Mouse (Mus musculus): Measurements from ENCODE around the gene Ptprf. TPM values are rescaled to one million over a fixed set of nuclear protein-coding genes. Genes with fewer than 3 reads are reported as not detected.

Gene Ptprf
- polyA plus RNA-seq, 1 experiment from 2014 or later: 88.2 TPM

DNA sequence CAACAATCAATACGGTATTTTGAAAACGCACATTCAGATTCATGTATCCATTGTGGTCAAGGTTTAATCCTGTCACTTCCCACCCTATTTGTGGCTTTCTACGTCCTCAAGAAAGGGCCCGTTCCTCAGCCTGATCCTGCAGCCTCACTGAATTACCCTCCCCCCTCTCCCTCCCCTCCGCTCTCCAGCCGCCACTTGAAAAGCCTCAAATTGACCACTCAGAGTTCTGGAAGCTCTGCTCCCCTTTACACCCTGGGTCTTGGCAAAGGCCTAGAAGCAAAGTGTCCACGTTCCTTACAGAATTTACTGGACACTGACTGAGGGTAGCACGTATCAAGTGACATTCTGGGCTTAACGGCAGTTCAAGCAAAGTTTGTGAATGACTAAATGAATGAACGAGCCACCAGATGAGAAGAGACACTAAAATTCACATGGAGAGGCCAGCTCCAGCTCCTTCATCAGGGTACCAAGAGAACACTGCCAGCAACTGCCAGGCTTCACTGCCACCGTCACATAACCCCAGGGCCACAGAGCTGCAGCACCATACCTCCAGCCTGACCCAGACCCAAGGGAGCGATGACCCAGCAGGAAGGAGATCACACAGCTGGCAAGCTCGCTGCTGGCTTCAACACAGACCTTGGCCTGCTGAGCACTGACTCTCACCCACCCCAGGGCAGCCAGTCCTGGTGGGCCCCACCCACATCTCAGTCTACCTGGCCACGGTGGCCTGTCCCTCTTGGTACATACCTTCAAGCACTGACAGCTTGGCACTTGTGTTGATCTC, 22.6 kb downstream of the Ptprf start:
- Histone ChIP-seq H3K27me3 (replicated peaks; ENCODE audit: low read depth, poor library complexity, severe bottlenecking) (no peaks in the 10 kb centered on the region), H3K27ac (replicated peaks) (no peak overlapping the region), H3K9me3 (peaks cover 7% of the 10 kb centered on the region; the same call in 1 of the 2 replicates), H3K36me3 (replicated peaks) (peaks cover 100% of the 10 kb centered on the region), H3K4me1 (peaks cover 81% of the 10 kb centered on the region), H3K4me3 (no peak overlapping the region)
- no peak for DNase-seq (ENCODE audit: low spot score)
- 77% methylated on average over 14 of the region's 14 CpGs for WGBS

DNA sequence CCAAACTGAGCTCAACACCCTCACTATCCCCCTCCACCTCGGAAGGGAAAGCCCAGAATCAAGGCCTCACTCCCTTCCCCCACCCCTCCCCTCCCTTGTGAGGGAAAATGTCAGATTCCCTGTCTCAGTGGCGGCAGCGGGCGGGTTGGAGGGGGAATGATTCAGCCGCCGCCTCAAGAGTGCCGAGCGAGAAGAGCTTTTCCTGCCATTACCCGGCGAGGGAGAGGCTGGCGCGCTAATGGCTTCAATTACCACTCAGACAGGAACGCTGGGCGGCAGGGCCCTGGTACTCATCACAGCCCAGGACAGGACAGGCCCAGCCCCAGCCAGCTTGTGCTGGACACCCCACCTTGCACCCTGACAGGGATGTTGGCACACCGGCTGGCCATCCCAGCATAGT, 25.6 kb downstream of the Ptprf start:
- Histone ChIP-seq H3K4me3 (0 out of 2 replicates have a peak overlapping the region, but pooled peaks have one; percentile 19), H3K27ac (replicated peaks) (peak overlapping the region; percentile 64), H3K27me3 (replicated peaks; ENCODE audit: low read depth, poor library complexity, severe bottlenecking) (no peaks in the 10 kb centered on the region), H3K4me1 (peaks cover 83% of the 10 kb centered on the region), H3K36me3 (replicated peaks) (peaks cover 85% of the 10 kb centered on the region), H3K9me3 (no peaks in the 10 kb centered on the region)
- peak; percentile 70 for DNase-seq (ENCODE audit: low spot score)
- WGBS: 42% methylated on average over 15 of the region's 15 CpGs

- DNase-seq (ENCODE audit: low spot score): peak; percentile 79
- Histone ChIP-seq H3K9me3 (no peaks in the 10 kb centered on the region), H3K4me1 (peaks cover 74% of the 10 kb centered on the region), H3K36me3 (replicated peaks) (peaks cover 81% of the 10 kb centered on the region), H3K27ac (replicated peaks) (peak overlapping the region; percentile 86), H3K4me3 (peak overlapping the region; percentile 69), H3K27me3 (replicated peaks; ENCODE audit: low read depth, poor library complexity, severe bottlenecking) (no peaks in the 10 kb centered on the region)
- 41% methylated on average over 13 of the region's 13 CpGs for WGBS
Observed at GRCm38 (mm10) chr4:118261771-118262473, 29.3 kb downstream of the Ptprf start.

- WGBS: 23% methylated on average over 5 of the region's 5 CpGs
- H3K27ac ChIP-seq (replicated peaks): peak overlapping the region; percentile 86
- H3K4me1 ChIP-seq: peaks cover 70% of the 10 kb centered on the region
- no peaks in the 10 kb centered on the region for H3K9me3 ChIP-seq
- H3K27me3 ChIP-seq (replicated peaks; ENCODE audit: low read depth, poor library complexity, severe bottlenecking): no peaks in the 10 kb centered on the region
- H3K4me3 ChIP-seq: peak overlapping the region; percentile 69
- H3K36me3 ChIP-seq (replicated peaks): peaks cover 81% of the 10 kb centered on the region
- DNase-seq (ENCODE audit: low spot score): no peak
Observed at GRCm38 (mm10) chr4:118261291-118261690, 29.9 kb downstream of the Ptprf start.

- Histone ChIP-seq H3K4me1 (peaks cover 69% of the 10 kb centered on the region), H3K36me3 (replicated peaks) (peaks cover 81% of the 10 kb centered on the region), H3K9me3 (no peaks in the 10 kb centered on the region), H3K27me3 (replicated peaks; ENCODE audit: low read depth, poor library complexity, severe bottlenecking) (no peaks in the 10 kb centered on the region), H3K4me3 (peak overlapping the region; percentile 69), H3K27ac (replicated peaks) (peak overlapping the region; percentile 86)
- peak; percentile 84 for DNase-seq (ENCODE audit: low spot score)
- WGBS: under 1% methylated on average over 39 of the region's 39 CpGs
Observed at GRCm38 (mm10) chr4:118260551-118261267, 30.5 kb downstream of the Ptprf start.

- Histone ChIP-seq H3K4me3 (peak overlapping the region; percentile 69; the same call in 1 of the 2 replicates), H3K27ac (replicated peaks) (0 out of 2 replicates have a peak overlapping the region, but pooled peaks have one; percentile 3), H3K27me3 (replicated peaks; ENCODE audit: low read depth, poor library complexity, severe bottlenecking) (no peaks in the 10 kb centered on the region), H3K36me3 (replicated peaks) (peaks cover 81% of the 10 kb centered on the region), H3K9me3 (no peaks in the 10 kb centered on the region), H3K4me1 (peaks cover 61% of the 10 kb centered on the region)
- no peak for DNase-seq (ENCODE audit: low spot score)
- 84% methylated on average over 8 of the region's 8 CpGs for WGBS
Observed at GRCm38 (mm10) chr4:118259782-118260463, 31.3 kb downstream of the Ptprf start.

DNA sequence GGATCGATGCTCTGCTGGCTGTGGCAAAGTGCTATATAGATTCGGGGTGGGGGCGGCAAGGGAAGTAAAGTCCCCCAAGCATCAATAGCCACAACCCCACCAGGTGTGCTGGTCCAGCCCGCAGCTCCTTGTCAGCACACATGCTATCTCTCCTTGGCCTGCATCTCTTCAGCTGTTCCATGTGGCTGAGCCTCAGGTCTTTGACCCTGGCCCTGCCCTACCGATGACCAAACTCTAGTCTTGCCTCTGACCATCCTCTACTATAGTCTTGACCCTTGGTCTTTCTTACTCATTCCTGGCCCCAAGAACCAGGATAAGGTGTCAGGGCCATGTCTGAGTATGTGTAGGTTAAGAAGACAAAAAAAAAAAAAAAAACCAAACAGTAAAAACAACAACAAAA, 33.2 kb downstream of the Ptprf start:
- no peak overlapping the region for H3K27ac ChIP-seq (replicated peaks)
- DNase-seq (ENCODE audit: low spot score): no peak
- H3K4me1 ChIP-seq: peaks cover 48% of the 10 kb centered on the region
- H3K4me3 ChIP-seq: no peak overlapping the region
- 95% methylated on average over 5 of the region's 5 CpGs for whole genome bisulfite sequencing
- no peaks in the 10 kb centered on the region for H3K9me3 ChIP-seq
- H3K36me3 ChIP-seq (replicated peaks): peaks cover 79% of the 10 kb centered on the region
- no peaks in the 10 kb centered on the region for H3K27me3 ChIP-seq (replicated peaks; ENCODE audit: low read depth, poor library complexity, severe bottlenecking)

DNA sequence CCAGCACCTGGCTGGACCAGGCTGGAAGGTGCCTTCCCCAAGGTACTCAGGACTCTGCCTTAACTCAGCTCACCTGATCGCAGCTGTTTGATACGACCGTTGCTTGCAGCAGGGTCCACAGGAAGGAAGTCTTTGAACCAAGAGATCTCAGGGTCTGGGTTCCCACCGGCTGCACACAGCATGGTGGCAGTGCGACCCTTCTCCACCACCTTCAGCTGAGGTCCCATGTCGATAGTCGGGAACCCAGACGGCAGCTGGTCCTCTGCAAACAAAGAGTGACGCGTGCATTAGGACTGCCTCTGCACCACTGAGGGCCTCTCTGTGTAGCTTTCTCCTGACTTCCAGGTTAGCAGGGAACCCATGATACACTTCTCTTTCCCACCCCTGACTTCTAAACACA, 33.8 kb downstream of the Ptprf start:
- Histone ChIP-seq H3K9me3 (no peaks in the 10 kb centered on the region), H3K36me3 (replicated peaks) (peaks cover 80% of the 10 kb centered on the region), H3K27me3 (replicated peaks; ENCODE audit: low read depth, poor library complexity, severe bottlenecking) (no peaks in the 10 kb centered on the region), H3K27ac (replicated peaks) (0 out of 2 replicates have a peak overlapping the region, but pooled peaks have one; percentile 19), H3K4me3 (no peak overlapping the region), H3K4me1 (peaks cover 42% of the 10 kb centered on the region)
- no peak for DNase-seq (ENCODE audit: low spot score)
- 91% methylated on average over 10 of the region's 10 CpGs for WGBS

- Histone ChIP-seq H3K27me3 (replicated peaks; ENCODE audit: low read depth, poor library complexity, severe bottlenecking) (no peaks in the 10 kb centered on the region), H3K9me3 (no peaks in the 10 kb centered on the region), H3K36me3 (replicated peaks) (peaks cover 87% of the 10 kb centered on the region), H3K27ac (replicated peaks) (no peak overlapping the region), H3K4me3 (no peak overlapping the region), H3K4me1 (peaks cover 30% of the 10 kb centered on the region)
- 78% methylated on average over 12 of the region's 12 CpGs for WGBS
- no peak for DNase-seq (ENCODE audit: low spot score)
Observed at GRCm38 (mm10) chr4:118256217-118256616, 35.0 kb downstream of the Ptprf start.

GRCm38 (mm10) chr4:118254953-118255352, 36.3 kb downstream of the Ptprf start:
- Histone ChIP-seq H3K36me3 (replicated peaks) (peaks cover 98% of the 10 kb centered on the region), H3K27me3 (replicated peaks; ENCODE audit: low read depth, poor library complexity, severe bottlenecking) (no peaks in the 10 kb centered on the region), H3K4me3 (no peak overlapping the region), H3K27ac (replicated peaks) (no peak overlapping the region), H3K9me3 (no peaks in the 10 kb centered on the region), H3K4me1 (peaks cover 20% of the 10 kb centered on the region)
- DNase-seq (ENCODE audit: low spot score): no peak
- WGBS: 88% methylated on average over 5 of the region's 5 CpGs

DNA sequence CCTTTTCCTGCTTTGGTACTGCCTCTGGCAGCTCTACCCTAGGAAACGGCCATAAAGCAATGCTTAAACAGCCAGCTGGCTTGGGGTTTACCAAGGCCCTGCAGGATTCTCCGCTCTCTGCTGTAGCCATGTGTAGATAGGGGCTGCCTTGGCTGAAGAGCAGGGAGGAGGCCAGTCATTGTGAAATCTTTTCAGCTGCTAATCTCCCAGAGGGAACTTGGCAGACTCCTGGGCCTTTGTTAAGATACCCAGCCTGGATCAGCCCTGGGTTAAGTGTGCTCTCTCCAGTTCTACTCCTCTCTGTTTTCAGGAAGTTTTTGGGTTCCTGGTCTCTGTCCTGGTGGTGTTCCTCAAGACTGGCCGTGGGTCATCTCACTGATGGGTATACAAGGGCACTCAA, 43.9 kb downstream of the Ptprf start:
- DNase-seq (ENCODE audit: low spot score): no peak
- H3K36me3 ChIP-seq (replicated peaks): peaks cover 100% of the 10 kb centered on the region
- H3K27me3 ChIP-seq (replicated peaks; ENCODE audit: low read depth, poor library complexity, severe bottlenecking): no peaks in the 10 kb centered on the region
- 91% methylated on average over 3 of the region's 3 CpGs for WGBS
- H3K4me3 ChIP-seq: no peak overlapping the region
- peaks cover 18% of the 10 kb centered on the region for H3K4me1 ChIP-seq
- no peaks in the 10 kb centered on the region for H3K9me3 ChIP-seq
- H3K27ac ChIP-seq (replicated peaks): no peak overlapping the region

DNA sequence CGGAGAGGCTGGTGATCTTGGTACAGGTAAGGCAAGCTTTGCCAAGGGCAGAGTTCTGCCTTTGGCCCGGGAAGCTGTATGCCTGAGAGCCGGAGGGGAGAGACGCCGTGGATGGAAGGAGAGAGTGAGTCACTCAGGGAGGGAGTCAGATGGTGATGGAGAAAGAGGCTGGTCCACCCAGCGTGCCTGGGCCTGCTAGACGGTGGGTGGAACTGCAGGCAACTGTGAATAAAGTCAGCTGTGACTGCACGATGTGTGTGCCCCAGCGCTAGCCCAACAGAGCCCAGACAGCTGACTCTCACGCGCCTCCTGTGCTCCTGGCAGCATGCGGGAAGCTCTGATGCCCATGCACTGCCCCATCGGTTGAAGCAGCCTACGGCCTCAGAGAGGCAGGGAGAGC, 45.4 kb downstream of the Ptprf start:
- WGBS: 91% methylated on average over 14 of the region's 14 CpGs
- Histone ChIP-seq H3K4me3 (no peak overlapping the region), H3K9me3 (no peaks in the 10 kb centered on the region), H3K36me3 (replicated peaks) (peaks cover 100% of the 10 kb centered on the region), H3K27me3 (replicated peaks; ENCODE audit: low read depth, poor library complexity, severe bottlenecking) (no peaks in the 10 kb centered on the region), H3K27ac (replicated peaks) (no peak overlapping the region), H3K4me1 (peaks cover 18% of the 10 kb centered on the region)
- no peak for DNase-seq (ENCODE audit: low spot score)

Measured in embryonic facial prominence, embryonic 10.5 days (tissue).